Mouse (Mus musculus) hindbrain, embryonic 11.5 days (tissue): ENCODE measurements around the gene Fam163b. TPM values are rescaled to one million over a fixed set of nuclear protein-coding genes. Genes with fewer than 3 reads are reported as not detected.

Source experiments
- ATAC-seq: fragments of 200-750 bp; cut with Nextera tagmentation; 2 replicates; pipeline ENCODE4 v1.8.0; 2017; ENCODE audit warnings: mild to moderate bottlenecking, moderate TSS enrichment, moderate library complexity; ENCODE audit not compliant: low FRiP score
- DNase-seq: peaks from one replicate; pipeline ENCODE4 v3.0.0-alpha.2; 2015; ENCODE audit warnings: low spot score
- H3K27ac ChIP-seq: fragments of 300-500 bp; sonication (generic); 2 replicates; pipeline ENCODE4 v1.5.1; 2014; ENCODE audit warnings: mild to moderate bottlenecking, low read depth, low read length
- H3K27me3 ChIP-seq: fragments of 300-500 bp; sonication (generic); 2 replicates; pipeline ENCODE4 v1.6.1; 2014; ENCODE audit warnings: mild to moderate bottlenecking, low read length, moderate library complexity, mixed read lengths; ENCODE audit not compliant: control insufficient read depth, insufficient read depth
- H3K36me3 ChIP-seq: fragments of 300-500 bp; sonication (generic); 2 replicates; pipeline ENCODE4 v1.6.1; 2014; ENCODE audit warnings: mild to moderate bottlenecking, low read length, moderate library complexity, mixed read lengths; ENCODE audit not compliant: control insufficient read depth, insufficient read depth
- H3K4me1 ChIP-seq: fragments of 300-500 bp; sonication (generic); replicated peaks from 2 replicates; pipeline ENCODE4 v1.6.1; 2014; ENCODE audit warnings: low read length, mixed read lengths; ENCODE audit not compliant: control insufficient read depth, insufficient read depth
- H3K4me2 ChIP-seq: fragments of 300-500 bp; sonication (generic); replicated peaks from 2 replicates; pipeline ENCODE4 v1.6.1; 2014; ENCODE audit warnings: mild to moderate bottlenecking, low read depth, low read length
- H3K4me3 ChIP-seq: fragments of 300-500 bp; sonication (generic); 2 replicates; pipeline ENCODE4 v1.5.1; 2014; ENCODE audit warnings: low read depth, low read length
- H3K9ac ChIP-seq: fragments of 300-500 bp; sonication (generic); 2 replicates; pipeline ENCODE4 v1.6.1; 2014; ENCODE audit warnings: low read depth, low read length
- H3K9me3 ChIP-seq: fragments of 300-500 bp; sonication (generic); 2 replicates; pipeline ENCODE4 v1.6.1; 2016; ENCODE audit warnings: low read length; ENCODE audit not compliant: control insufficient read depth
- WGBS: fragments of 180-500 bp; shearing (Covaris S2); extraction: QIAGEN DNeasy Blood & Tissue Kit; methylation state at CpG from one replicate; pipeline ENCODE4 v1.1.7; 2014; 5-methylcytosine and 5-hydroxymethylcytosine counted together
- polyA plus RNA-seq: library from polyadenylated mRNA; unstranded; fragments of >200 nt; fragmentation: Nextera tagmentation; extraction: Ambion mirVana; gene quantifications from 2 replicates; pipeline ENCODE4 v1.2.1, GENCODE M21; 2014

Gene Fam163b
- polyA plus RNA-seq, 1 experiment from 2014 or later, result 0.23 TPM

GRCm38 (mm10) chr2:27122578-27122977, 19.7 kb downstream of the Fam163b start:
- H3K4me3 ChIP-seq, result no peak overlapping the region
- H3K4me1 ChIP-seq, result peaks cover 10% of the 10 kb centered on the region
- no peaks in the 10 kb centered on the region for H3K27me3 ChIP-seq
- peak; percentile 30; the same call in 1 of the 2 replicates for ATAC-seq
- 27% methylated on average over 9 of the region's 9 CpGs for WGBS
- H3K9me3 ChIP-seq, result no peaks in the 10 kb centered on the region
- no peak overlapping the region for H3K9ac ChIP-seq
- H3K27ac ChIP-seq, result peak overlapping the region; percentile 34; the same call in 1 of the 2 replicates
- peak; percentile 39 for DNase-seq
- H3K36me3 ChIP-seq, result no peaks in the 10 kb centered on the region
- H3K4me2 ChIP-seq, result no peak overlapping the region

GRCm38 (mm10) chr2:27121626-27122355, 20.5 kb downstream of the Fam163b start:
- Histone ChIP-seq H3K36me3 (no peaks in the 10 kb centered on the region), H3K27me3 (no peaks in the 10 kb centered on the region), H3K27ac (peak overlapping the region; percentile 34; the same call in 1 of the 2 replicates), H3K4me1 (peaks cover 10% of the 10 kb centered on the region), H3K4me3 (no peak overlapping the region), H3K9ac (no peak overlapping the region), H3K9me3 (no peaks in the 10 kb centered on the region), H3K4me2 (no peak overlapping the region)
- ATAC-seq (peak; percentile 14; the same call in 1 of the 2 replicates), DNase-seq (peak; percentile 41)
- WGBS, result 47% methylated on average over 9 of the region's 9 CpGs

GRCm38 (mm10) chr2:27120241-27120641, 22.1 kb downstream of the Fam163b start:
- Histone ChIP-seq H3K4me1 (peaks cover 10% of the 10 kb centered on the region), H3K27me3 (no peaks in the 10 kb centered on the region), H3K9ac (no peak overlapping the region), H3K4me2 (no peak overlapping the region), H3K36me3 (no peaks in the 10 kb centered on the region), H3K4me3 (no peak overlapping the region), H3K27ac (no peak overlapping the region), H3K9me3 (no peaks in the 10 kb centered on the region)
- WGBS, result 89% methylated on average over 8 of the region's 8 CpGs
- DNase-seq (no peak), ATAC-seq (no peak)

- Histone ChIP-seq H3K9me3 (no peaks in the 10 kb centered on the region), H3K4me3 (no peak overlapping the region), H3K9ac (no peak overlapping the region), H3K27me3 (no peaks in the 10 kb centered on the region), H3K36me3 (no peaks in the 10 kb centered on the region), H3K4me1 (peaks cover 10% of the 10 kb centered on the region), H3K27ac (no peak overlapping the region), H3K4me2 (no peak overlapping the region)
- DNase-seq (no peak), ATAC-seq (no peak)
- 93% methylated on average over 2 of the region's 2 CpGs for WGBS
Measured at GRCm38 (mm10) chr2:27119766-27120165, 22.5 kb downstream of the Fam163b start.

GRCm38 (mm10) chr2:27118452-27118851, 23.8 kb downstream of the Fam163b start:
- DNase-seq, result no peak

GRCm38 (mm10) chr2:27114169-27114568, 28.1 kb downstream of the Fam163b start:
- Histone ChIP-seq H3K36me3 (no peaks in the 10 kb centered on the region), H3K27me3 (0 out of 2 replicates have a peak, but pooled peaks cover 2% of the 10 kb centered on the region), H3K4me3 (no peak overlapping the region), H3K9me3 (no peaks in the 10 kb centered on the region), H3K9ac (no peak overlapping the region), H3K27ac (no peak overlapping the region), H3K4me2 (no peak overlapping the region), H3K4me1 (no peaks in the 10 kb centered on the region)
- no peak for DNase-seq
- no peak for ATAC-seq
- 93% methylated on average over 10 of the region's 10 CpGs for WGBS

More at GRCm38 (mm10) chr2:27118452-27118851, 23.8 kb downstream of the Fam163b start:
- Histone ChIP-seq H3K27ac (no peak overlapping the region), H3K36me3 (no peaks in the 10 kb centered on the region), H3K4me3 (no peak overlapping the region), H3K4me2 (no peak overlapping the region), H3K4me1 (peaks cover 10% of the 10 kb centered on the region), H3K9ac (no peak overlapping the region), H3K9me3 (no peaks in the 10 kb centered on the region), H3K27me3 (no peaks in the 10 kb centered on the region)
- 64% methylated on average over 4 of the region's 4 CpGs for WGBS
- no peak for ATAC-seq

- Histone ChIP-seq H3K9ac (no peak overlapping the region), H3K4me2 (no peak overlapping the region), H3K9me3 (no peaks in the 10 kb centered on the region), H3K27ac (no peak overlapping the region), H3K36me3 (no peaks in the 10 kb centered on the region), H3K4me1 (no peaks in the 10 kb centered on the region), H3K27me3 (0 out of 2 replicates have a peak, but pooled peaks cover 2% of the 10 kb centered on the region), H3K4me3 (no peak overlapping the region)
- DNase-seq (no peak), ATAC-seq (no peak)
- 71% methylated on average over 20 of the region's 20 CpGs for WGBS
Measured at GRCm38 (mm10) chr2:27112585-27112984, 29.7 kb downstream of the Fam163b start.

- no peak for DNase-seq
- Histone ChIP-seq H3K4me1 (0 out of 2 replicates have a peak, but pooled peaks cover 3% of the 10 kb centered on the region), H3K36me3 (no peaks in the 10 kb centered on the region), H3K9ac (no peak overlapping the region), H3K4me3 (no peak overlapping the region), H3K27me3 (0 out of 2 replicates have a peak, but pooled peaks cover 2% of the 10 kb centered on the region), H3K4me2 (no peak overlapping the region), H3K9me3 (no peaks in the 10 kb centered on the region), H3K27ac (no peak overlapping the region)
- no peak for ATAC-seq
- WGBS, result 86% methylated on average over 5 of the region's 5 CpGs
Measured at GRCm38 (mm10) chr2:27109052-27109451, 33.2 kb downstream of the Fam163b start.

GRCm38 (mm10) chr2:27108144-27108543, 34.1 kb downstream of the Fam163b start:
- H3K27me3 ChIP-seq, result 0 out of 2 replicates have a peak, but pooled peaks cover 2% of the 10 kb centered on the region
- H3K27ac ChIP-seq, result no peak overlapping the region
- H3K4me1 ChIP-seq, result 0 out of 2 replicates have a peak, but pooled peaks cover 3% of the 10 kb centered on the region
- no peak overlapping the region for H3K4me2 ChIP-seq
- DNase-seq (no peak), ATAC-seq (no peak)
- H3K36me3 ChIP-seq, result no peaks in the 10 kb centered on the region
- no peaks in the 10 kb centered on the region for H3K9me3 ChIP-seq
- 78% methylated on average over 2 of the region's 2 CpGs for WGBS
- no peak overlapping the region for H3K4me3 ChIP-seq
- no peak overlapping the region for H3K9ac ChIP-seq
